Mouse (Mus musculus) thymus, adult 2 months (tissue): ENCODE results near the gene Lefty1. TPM values are rescaled to one million over a fixed set of nuclear protein-coding genes. Genes with fewer than 3 reads are reported as not detected.

Experiments
- DNase-seq: peaks from one replicate; pipeline ENCODE4 v3.0.0; 2021
- H3K27ac ChIP-seq: fragments of 200-500 bp; 2 replicates; pipeline ENCODE4 v1.5.1; 2012; ENCODE audit warnings: low read length, control low read depth; ENCODE audit not compliant: control insufficient read depth, insufficient read depth
- H3K27me3 ChIP-seq: fragments of 200-500 bp; 2 replicates; pipeline ENCODE4 v1.6.1; 2012; ENCODE audit warnings: mild to moderate bottlenecking, low read length, moderate library complexity, mixed read lengths; ENCODE audit not compliant: control insufficient read depth, insufficient read depth
- H3K36me3 ChIP-seq: fragments of 200-500 bp; 2 replicates; pipeline ENCODE4 v1.6.1; 2012; ENCODE audit warnings: mild to moderate bottlenecking, low read length, moderate library complexity; ENCODE audit not compliant: control insufficient read depth, insufficient read depth
- H3K4me1 ChIP-seq: fragments of 200-500 bp; replicated peaks from 2 replicates; pipeline ENCODE4 v1.6.1; 2012; ENCODE audit warnings: low read length; ENCODE audit not compliant: control insufficient read depth, insufficient read depth
- H3K4me3 ChIP-seq: fragments of 200-500 bp; 2 replicates; pipeline ENCODE4 v1.5.1; 2012; ENCODE audit warnings: mild to moderate bottlenecking, low read length, control low read depth, moderate library complexity; ENCODE audit not compliant: control insufficient read depth, insufficient read depth
- CTCF ChIP-seq: fragments of 200-500 bp; IDR thresholded peaks from 2 replicates; pipeline ENCODE4 v1.5.1; 2012; ENCODE audit warnings: mild to moderate bottlenecking, control low read depth, low read length, moderate library complexity, borderline replicate concordance; ENCODE audit not compliant: control insufficient read depth, poor library complexity, insufficient read depth; ENCODE audit errors: extremely low read depth
- POLR2A ChIP-seq: fragments of 200-500 bp; IDR thresholded peaks from 2 replicates; pipeline ENCODE4 v1.6.1; 2012; ENCODE audit warnings: mild to moderate bottlenecking, low read length, control low read depth, moderate library complexity; ENCODE audit not compliant: control insufficient read depth, poor library complexity, insufficient read depth; ENCODE audit errors: extremely low read depth
- WGBS: fragments of 180-500 bp; shearing (Covaris S2); methylation state at CpG from one replicate; pipeline ENCODE4 v1.1.7; 2018; 5-methylcytosine and 5-hydroxymethylcytosine counted together
- polyA plus RNA-seq: library from polyadenylated mRNA; depleted of rRNA; stranded (reverse); fragments of >200 nt; gene quantifications from 2 replicates; pipeline ENCODE4 v1.2.3, GENCODE M21; 2012

Gene Lefty1
- polyA plus RNA-seq, 1 experiment: 6.0 TPM

GRCm38 (mm10) chr1:180906461-180907147 lies 28.2 kb upstream of the Lefty1 start:
- H3K4me3 ChIP-seq: peak overlapping the region; percentile 27

GRCm38 (mm10) chr1:180911138-180911537 lies 23.7 kb upstream of the Lefty1 start:
- Histone ChIP-seq H3K36me3 (0 out of 2 replicates have a peak, but pooled peaks cover 4% of the 10 kb centered on the region), H3K27me3 (no peaks in the 10 kb centered on the region), H3K27ac (no peak overlapping the region), H3K4me3 (no peak overlapping the region), H3K4me1 (peaks cover 32% of the 10 kb centered on the region)
- 62% methylated on average over 8 of the region's 8 CpGs for WGBS
- TF ChIP-seq POLR2A (no peak), CTCF (no peak)
- DNase-seq: no peak

More at GRCm38 (mm10) chr1:180906461-180907147, 28.2 kb upstream of the Lefty1 start:
- TF ChIP-seq POLR2A (no peak), CTCF (no peak)
- H3K36me3 ChIP-seq: 0 out of 2 replicates have a peak, but pooled peaks cover 4% of the 10 kb centered on the region
- WGBS: 85% methylated on average over 24 of the region's 24 CpGs
- peaks cover 22% of the 10 kb centered on the region for H3K4me1 ChIP-seq
- DNase-seq: no peak
- peak overlapping the region; percentile 72 for H3K27ac ChIP-seq
- H3K27me3 ChIP-seq: no peaks in the 10 kb centered on the region

GRCm38 (mm10) chr1:180911653-180912287 lies 23.1 kb upstream of the Lefty1 start:
- Histone ChIP-seq H3K27ac (peak overlapping the region; percentile 55; the same call in 1 of the 2 replicates), H3K4me1 (peaks cover 36% of the 10 kb centered on the region), H3K4me3 (peak overlapping the region; percentile 6; the same call in 1 of the 2 replicates), H3K36me3 (0 out of 2 replicates have a peak, but pooled peaks cover 4% of the 10 kb centered on the region), H3K27me3 (no peaks in the 10 kb centered on the region)
- WGBS: 24% methylated on average over 20 of the region's 20 CpGs
- TF ChIP-seq CTCF (no peak), POLR2A (no peak)
- DNase-seq: no peak

GRCm38 (mm10) chr1:180912792-180913191 lies 22.0 kb upstream of the Lefty1 start:
- WGBS: 34% methylated on average over 5 of the region's 5 CpGs
- DNase-seq: no peak
- no peak for TF ChIP-seq POLR2A
- TF ChIP-seq CTCF: no peak
- Histone ChIP-seq H3K4me3 (no peak overlapping the region), H3K4me1 (peaks cover 36% of the 10 kb centered on the region), H3K36me3 (0 out of 2 replicates have a peak, but pooled peaks cover 2% of the 10 kb centered on the region), H3K27me3 (no peaks in the 10 kb centered on the region), H3K27ac (peak overlapping the region; percentile 69)

GRCm38 (mm10) chr1:180913797-180914196 lies 21.0 kb upstream of the Lefty1 start:
- H3K27ac ChIP-seq: no peak overlapping the region
- TF ChIP-seq CTCF (no peak), POLR2A (no peak)
- no peaks in the 10 kb centered on the region for H3K36me3 ChIP-seq
- no peak for DNase-seq
- WGBS: 73% methylated on average over 4 of the region's 4 CpGs
- H3K27me3 ChIP-seq: no peaks in the 10 kb centered on the region
- H3K4me3 ChIP-seq: no peak overlapping the region
- H3K4me1 ChIP-seq: peaks cover 32% of the 10 kb centered on the region

- 41% methylated on average over 11 of the region's 11 CpGs for whole genome bisulfite sequencing
- Histone ChIP-seq H3K27me3 (no peaks in the 10 kb centered on the region), H3K4me1 (peaks cover 27% of the 10 kb centered on the region), H3K27ac (no peak overlapping the region), H3K36me3 (no peaks in the 10 kb centered on the region), H3K4me3 (no peak overlapping the region)
- no peak for DNase-seq
- TF ChIP-seq POLR2A (no peak), CTCF (no peak)
These were observed 18.4 kb upstream of the Lefty1 start for GRCm38 (mm10) chr1:180916425-180916824.

- H3K27me3 ChIP-seq: no peaks in the 10 kb centered on the region
- H3K27ac ChIP-seq: no peak overlapping the region
- H3K4me1 ChIP-seq: peaks cover 26% of the 10 kb centered on the region
- H3K4me3 ChIP-seq: no peak overlapping the region
- 11% methylated on average over 1 of the region's 1 CpGs for WGBS
- no peak for DNase-seq
- no peak for TF ChIP-seq POLR2A
- TF ChIP-seq CTCF: no peak
- H3K36me3 ChIP-seq: no peaks in the 10 kb centered on the region
These were observed 17.8 kb upstream of the Lefty1 start for GRCm38 (mm10) chr1:180917053-180917452.
